Mouse (Mus musculus): ENCODE data around the gene Gm14403. TPM values are rescaled to one million over a fixed set of nuclear protein-coding genes. Genes with fewer than 3 reads are reported as not detected.
"Not testable (repeated sequence)": the region's sequence is repeated elsewhere in the genome, so short reads cannot be mapped to it uniquely, and the experiment has no call there.

Gene Gm14403
- polyA plus RNA-seq, 1 experiment from 2014 or later = 7.8 TPM

DNA sequence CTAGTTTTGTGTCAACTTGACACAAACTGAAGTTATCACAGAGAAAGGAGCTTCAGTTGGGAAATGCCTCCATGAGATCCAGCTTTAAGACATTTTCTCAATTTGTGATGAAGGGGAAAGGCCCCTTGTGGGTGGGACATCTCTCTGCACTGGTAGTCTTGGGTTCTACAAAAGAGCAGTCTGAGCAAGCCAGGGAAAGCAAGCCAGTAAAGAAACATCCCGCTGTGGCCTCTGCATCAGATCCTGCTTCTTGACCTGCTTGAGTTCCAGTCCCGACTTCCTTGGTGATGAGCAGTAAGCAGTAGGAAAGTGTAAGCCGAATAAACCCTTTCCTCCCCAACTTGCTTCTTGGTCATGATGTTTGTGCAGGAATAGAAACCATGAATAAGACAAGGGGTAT is 14.0 kb downstream of the Gm14403 start:
- not testable (repeated sequence) for H3K4me1 ChIP-seq (ENCODE audit: control insufficient read depth, insufficient read depth, low read length); H3K27ac ChIP-seq (replicated peaks; ENCODE audit: low read depth, low read length); H3K4me3 ChIP-seq (ENCODE audit: low read depth, low read length); H3K36me3 ChIP-seq (ENCODE audit: control insufficient read depth, insufficient read depth, low read length); H3K4me2 ChIP-seq (ENCODE audit: low read depth, low read length); H3K9me3 ChIP-seq (ENCODE audit: control insufficient read depth, low read length); ATAC-seq (ENCODE audit: low read depth); DNase-seq (ENCODE audit: low spot score); H3K27me3 ChIP-seq (replicated peaks; ENCODE audit: control insufficient read depth, insufficient read depth, low read length); H3K9ac ChIP-seq (ENCODE audit: low read depth, low read length)
- 86% methylated on average over 3 of the region's 3 CpGs for WGBS

DNA sequence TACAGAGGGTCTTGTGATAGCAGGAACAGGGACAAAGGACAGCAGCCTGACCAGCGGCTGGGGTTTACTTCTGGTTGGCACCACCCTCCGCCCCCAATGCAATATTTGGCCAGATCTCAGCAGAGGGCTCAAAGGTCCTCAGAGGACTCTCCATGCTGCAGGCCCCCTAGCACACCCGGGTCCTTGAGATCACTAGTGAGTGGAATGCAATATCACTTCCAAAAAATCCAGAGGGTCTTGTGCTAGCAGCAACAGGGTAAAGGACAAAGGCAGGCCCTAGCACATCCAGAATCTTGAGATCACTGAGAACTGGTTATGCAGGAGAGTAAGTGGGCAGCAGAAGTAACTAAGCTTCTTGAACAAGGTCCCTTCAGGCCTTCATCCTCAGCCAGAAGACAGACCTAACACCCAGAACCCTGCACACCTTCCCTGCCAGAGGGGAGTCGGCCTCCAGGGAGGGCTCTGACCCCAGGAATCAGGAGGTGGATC is 16.0 kb downstream of the Gm14403 start:
- DNase-seq (ENCODE audit: low spot score); ATAC-seq (ENCODE audit: low read depth): not testable (repeated sequence)
- 89% methylated on average over 4 of the region's 4 CpGs for WGBS

GRCm38 (mm10) chr2:177517746-177518145 is 19.7 kb downstream of the Gm14403 start:
- not testable (repeated sequence) for H3K27me3 ChIP-seq (replicated peaks; ENCODE audit: control insufficient read depth, insufficient read depth, low read length); DNase-seq (ENCODE audit: low spot score); H3K9me3 ChIP-seq (ENCODE audit: control insufficient read depth, low read length); H3K4me3 ChIP-seq (ENCODE audit: low read depth, low read length); H3K9ac ChIP-seq (ENCODE audit: low read depth, low read length); H3K36me3 ChIP-seq (ENCODE audit: control insufficient read depth, insufficient read depth, low read length); H3K4me2 ChIP-seq (ENCODE audit: low read depth, low read length); H3K4me1 ChIP-seq (ENCODE audit: control insufficient read depth, insufficient read depth, low read length); ATAC-seq (ENCODE audit: low read depth); H3K27ac ChIP-seq (replicated peaks; ENCODE audit: low read depth, low read length)
- 75% methylated on average over 9 of the region's 9 CpGs for WGBS

More for the DNA sequence above, 16.0 kb downstream of the Gm14403 start:
- H3K4me3 ChIP-seq (ENCODE audit: low read depth, low read length); H3K9me3 ChIP-seq (ENCODE audit: control insufficient read depth, low read length); H3K4me2 ChIP-seq (ENCODE audit: low read depth, low read length); H3K27ac ChIP-seq (replicated peaks; ENCODE audit: low read depth, low read length); H3K9ac ChIP-seq (ENCODE audit: low read depth, low read length); H3K36me3 ChIP-seq (ENCODE audit: control insufficient read depth, insufficient read depth, low read length); H3K4me1 ChIP-seq (ENCODE audit: control insufficient read depth, insufficient read depth, low read length); H3K27me3 ChIP-seq (replicated peaks; ENCODE audit: control insufficient read depth, insufficient read depth, low read length): not testable (repeated sequence)

- H3K4me3 ChIP-seq (ENCODE audit: low read depth, low read length); ATAC-seq (ENCODE audit: low read depth): not testable (repeated sequence)
These were observed 20.3 kb downstream of the Gm14403 start for GRCm38 (mm10) chr2:177518354-177518753.

DNA sequence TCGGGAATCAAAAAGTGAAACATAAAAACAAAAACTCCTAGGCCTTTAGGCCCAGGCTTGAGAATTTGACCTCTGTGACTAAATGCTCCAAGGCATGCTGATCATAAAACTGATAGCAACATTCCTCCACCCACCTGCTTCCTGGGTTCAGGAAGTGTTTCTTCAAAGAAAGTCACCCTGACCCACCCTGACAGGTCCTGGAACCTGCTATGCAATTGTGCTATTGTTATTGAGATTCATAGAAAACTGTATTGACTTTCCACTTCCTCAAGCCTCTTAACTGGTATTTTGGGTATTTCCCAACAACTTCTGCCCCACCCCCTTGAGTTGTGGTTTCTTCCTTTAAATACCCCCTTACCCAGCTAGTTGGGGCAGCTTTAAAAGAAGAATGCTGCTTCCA is 20.9 kb downstream of the Gm14403 start:
- WGBS = 82% methylated on average over 1 of the region's 1 CpGs
- not testable (repeated sequence) for ATAC-seq (ENCODE audit: low read depth); H3K4me1 ChIP-seq (ENCODE audit: control insufficient read depth, insufficient read depth, low read length); H3K27ac ChIP-seq (replicated peaks; ENCODE audit: low read depth, low read length); H3K36me3 ChIP-seq (ENCODE audit: control insufficient read depth, insufficient read depth, low read length); H3K27me3 ChIP-seq (replicated peaks; ENCODE audit: control insufficient read depth, insufficient read depth, low read length); DNase-seq (ENCODE audit: low spot score); H3K4me2 ChIP-seq (ENCODE audit: low read depth, low read length); H3K9ac ChIP-seq (ENCODE audit: low read depth, low read length); H3K4me3 ChIP-seq (ENCODE audit: low read depth, low read length)
- peaks cover 15% of the 10 kb centered on the region; the same call in 1 of the 2 replicates for H3K9me3 ChIP-seq (ENCODE audit: control insufficient read depth, low read length)

More at GRCm38 (mm10) chr2:177518354-177518753, 20.3 kb downstream of the Gm14403 start:
- DNase-seq (ENCODE audit: low spot score); H3K4me1 ChIP-seq (ENCODE audit: control insufficient read depth, insufficient read depth, low read length); H3K27ac ChIP-seq (replicated peaks; ENCODE audit: low read depth, low read length); H3K36me3 ChIP-seq (ENCODE audit: control insufficient read depth, insufficient read depth, low read length); H3K9ac ChIP-seq (ENCODE audit: low read depth, low read length); H3K4me2 ChIP-seq (ENCODE audit: low read depth, low read length); H3K27me3 ChIP-seq (replicated peaks; ENCODE audit: control insufficient read depth, insufficient read depth, low read length): not testable (repeated sequence)
- WGBS = 89% methylated on average over 7 of the region's 7 CpGs
- peaks cover 14% of the 10 kb centered on the region; the same call in 1 of the 2 replicates for H3K9me3 ChIP-seq (ENCODE audit: control insufficient read depth, low read length)

GRCm38 (mm10) chr2:177520035-177520434 is 22.0 kb downstream of the Gm14403 start:
- H3K4me2 ChIP-seq (ENCODE audit: low read depth, low read length) = no peak overlapping the region
- peaks cover 15% of the 10 kb centered on the region; the same call in 1 of the 2 replicates for H3K9me3 ChIP-seq (ENCODE audit: control insufficient read depth, low read length)
- no peaks in the 10 kb centered on the region for H3K4me1 ChIP-seq (ENCODE audit: control insufficient read depth, insufficient read depth, low read length)
- DNase-seq (ENCODE audit: low spot score) = no peak
- no peaks in the 10 kb centered on the region for H3K36me3 ChIP-seq (ENCODE audit: control insufficient read depth, insufficient read depth, low read length)
- H3K27me3 ChIP-seq (replicated peaks; ENCODE audit: control insufficient read depth, insufficient read depth, low read length) = no peaks in the 10 kb centered on the region
- no peak overlapping the region for H3K4me3 ChIP-seq (ENCODE audit: low read depth, low read length)
- H3K27ac ChIP-seq (replicated peaks; ENCODE audit: low read depth, low read length) = no peak overlapping the region
- ATAC-seq (ENCODE audit: low read depth) = no peak
- H3K9ac ChIP-seq (ENCODE audit: low read depth, low read length) = no peak overlapping the region
- 79% methylated on average over 8 of the region's 8 CpGs for WGBS

DNA sequence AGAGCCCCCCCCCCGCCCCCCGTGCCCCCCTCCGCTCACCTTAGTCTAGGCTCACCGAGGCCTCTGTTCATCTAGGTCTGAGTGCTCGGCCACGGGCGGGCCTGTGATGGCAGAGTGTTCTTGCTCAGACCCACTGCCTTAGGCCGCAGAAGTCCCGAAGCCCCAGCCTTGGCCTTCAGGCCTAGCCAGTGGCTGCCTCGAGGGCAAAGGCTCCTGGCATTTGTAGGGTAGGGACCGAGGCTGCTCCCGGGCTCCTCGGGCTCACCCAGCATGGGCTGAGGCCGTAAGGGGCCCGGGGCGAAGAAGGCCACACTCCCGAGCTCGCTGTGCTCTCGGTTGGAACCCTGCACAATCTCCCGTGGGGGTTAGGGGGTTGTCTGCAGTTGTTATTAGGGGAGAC is 25.0 kb downstream of the Gm14403 start:
- Histone ChIP-seq H3K9me3 (ENCODE audit: control insufficient read depth, low read length) (peaks cover 14% of the 10 kb centered on the region; the same call in 1 of the 2 replicates), H3K9ac (ENCODE audit: low read depth, low read length) (no peak overlapping the region), H3K27me3 (replicated peaks; ENCODE audit: control insufficient read depth, insufficient read depth, low read length) (no peaks in the 10 kb centered on the region), H3K4me2 (ENCODE audit: low read depth, low read length) (no peak overlapping the region), H3K4me1 (ENCODE audit: control insufficient read depth, insufficient read depth, low read length) (no peaks in the 10 kb centered on the region), H3K27ac (replicated peaks; ENCODE audit: low read depth, low read length) (no peak overlapping the region), H3K4me3 (ENCODE audit: low read depth, low read length) (no peak overlapping the region), H3K36me3 (ENCODE audit: control insufficient read depth, insufficient read depth, low read length) (no peaks in the 10 kb centered on the region)
- DNase-seq (ENCODE audit: low spot score) (no peak), ATAC-seq (ENCODE audit: low read depth) (no peak)
- 95% methylated on average over 14 of the region's 20 CpGs for WGBS

GRCm38 (mm10) chr2:177523674-177524073 is 25.7 kb downstream of the Gm14403 start:
- DNase-seq (ENCODE audit: low spot score); H3K27ac ChIP-seq (replicated peaks; ENCODE audit: low read depth, low read length); H3K4me3 ChIP-seq (ENCODE audit: low read depth, low read length); H3K4me1 ChIP-seq (ENCODE audit: control insufficient read depth, insufficient read depth, low read length); ATAC-seq (ENCODE audit: low read depth); H3K27me3 ChIP-seq (replicated peaks; ENCODE audit: control insufficient read depth, insufficient read depth, low read length); H3K9ac ChIP-seq (ENCODE audit: low read depth, low read length); H3K4me2 ChIP-seq (ENCODE audit: low read depth, low read length); H3K36me3 ChIP-seq (ENCODE audit: control insufficient read depth, insufficient read depth, low read length): not testable (repeated sequence)
- H3K9me3 ChIP-seq (ENCODE audit: control insufficient read depth, low read length) = peaks cover 11% of the 10 kb centered on the region; the same call in 1 of the 2 replicates
- 90% methylated on average over 6 of the region's 6 CpGs for WGBS

DNA sequence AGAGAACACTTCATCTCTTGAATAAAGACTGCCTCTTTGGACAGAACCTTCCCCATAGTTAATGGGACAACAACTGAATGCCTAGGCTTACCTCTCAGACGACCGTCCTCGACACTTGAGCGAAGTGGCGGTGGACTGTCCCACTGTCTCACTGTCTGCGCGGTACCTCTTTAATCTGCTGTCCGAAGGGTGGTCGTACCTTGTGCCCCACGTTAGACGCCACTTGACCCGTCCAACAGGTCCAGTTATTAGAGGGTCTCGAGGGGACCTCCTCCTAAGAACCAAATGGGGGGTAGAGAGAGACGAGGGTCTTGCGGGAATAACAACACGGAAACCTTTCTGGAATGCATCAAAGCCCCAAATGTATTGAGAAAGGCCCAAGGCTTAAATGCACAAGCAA is 26.2 kb downstream of the Gm14403 start:
- not testable (repeated sequence) for DNase-seq (ENCODE audit: low spot score); H3K4me3 ChIP-seq (ENCODE audit: low read depth, low read length); ATAC-seq (ENCODE audit: low read depth); H3K27me3 ChIP-seq (replicated peaks; ENCODE audit: control insufficient read depth, insufficient read depth, low read length); H3K9ac ChIP-seq (ENCODE audit: low read depth, low read length); H3K4me2 ChIP-seq (ENCODE audit: low read depth, low read length); H3K27ac ChIP-seq (replicated peaks; ENCODE audit: low read depth, low read length); H3K36me3 ChIP-seq (ENCODE audit: control insufficient read depth, insufficient read depth, low read length); H3K4me1 ChIP-seq (ENCODE audit: control insufficient read depth, insufficient read depth, low read length)
- 89% methylated on average over 16 of the region's 16 CpGs for WGBS
- H3K9me3 ChIP-seq (ENCODE audit: control insufficient read depth, low read length) = peaks cover 11% of the 10 kb centered on the region; the same call in 1 of the 2 replicates

All from embryonic facial prominence, embryonic 14.5 days (tissue).